Mouse (Mus musculus) gastrocnemius, postnatal 4 days (tissue): ENCODE results near the gene Slc25a27. TPM values are rescaled to one million over a fixed set of nuclear protein-coding genes. Genes with fewer than 3 reads are reported as not detected.

Experiments used
- DNase-seq, 2 experiments: peaks; one replicate each; pipeline ENCODE4 v3.0.0; 2021 to 2022; ENCODE audit warnings: low spot score in 2 of 2, mixed read lengths in 2 of 2
- long read RNA-seq, 2 experiments: library from polyadenylated mRNA; stranded (forward); transcript quantifications; one replicate each; pipeline ENCODE4 v2.0.0; 2021
- total RNA-seq, 2 experiments: library from RNA; stranded (reverse); gene quantifications; 2 replicates each; pipeline ENCODE4 v1.2.3; 2021

The Slc25a27 gene
- 1 to 10 TPM; 4.1 to 6.7 TPM for total RNA-seq
- long read RNA-seq, experiment 1, partial matches to known transcripts: 1 of 4 reads
- long read RNA-seq, experiment 1, other reads (novel, unspliced or antisense): 2 of 4 reads
- long read RNA-seq, experiment 2, partial matches to known transcripts: 2 of 5 reads
- long read RNA-seq, experiment 2, other reads (novel, unspliced or antisense): 1 of 5 reads

- DNase-seq: peak; percentile 36 to 79
These were observed at the start of gene Slc25a27 for GRCm38 (mm10) chr17:43666576-43667289. Slc25a27 (minus strand) TSS chr17:43667214.

- no peak for DNase-seq
These were observed 49.6 kb upstream of the Slc25a27 start for GRCm38 (mm10) chr17:43716601-43717000.

- DNase-seq: no peak
These were observed 47.2 kb upstream of the Slc25a27 start for GRCm38 (mm10) chr17:43714191-43714590.

GRCm38 (mm10) chr17:43711557-43712352, 44.7 kb upstream of the Slc25a27 start:
- DNase-seq: no peak

GRCm38 (mm10) chr17:43707254-43707653, 40.2 kb upstream of the Slc25a27 start:
- peak in 1 of 2 experiments; percentile 45 for DNase-seq

GRCm38 (mm10) chr17:43706749-43707148, 39.7 kb upstream of the Slc25a27 start:
- DNase-seq: no peak

GRCm38 (mm10) chr17:43704216-43704930, 37.4 kb upstream of the Slc25a27 start:
- no peak for DNase-seq

- peak; percentile 30 to 47 for DNase-seq
These were observed 34.0 kb upstream of the Slc25a27 start for GRCm38 (mm10) chr17:43701060-43701459.

- peak; percentile 52 to 72 for DNase-seq
These were observed 32.1 kb upstream of the Slc25a27 start for GRCm38 (mm10) chr17:43698997-43699649.

GRCm38 (mm10) chr17:43689591-43689990, 22.6 kb upstream of the Slc25a27 start:
- DNase-seq: peak in 1 of 2 experiments; percentile 10

- no peak for DNase-seq
These were observed 17.6 kb upstream of the Slc25a27 start for GRCm38 (mm10) chr17:43684638-43685037.

- DNase-seq: no peak
These were observed 17.1 kb upstream of the Slc25a27 start for GRCm38 (mm10) chr17:43684086-43684485.

- DNase-seq: no peak
These were observed 10.3 kb upstream of the Slc25a27 start for GRCm38 (mm10) chr17:43677317-43677716.

GRCm38 (mm10) chr17:43676241-43676640, 9.2 kb upstream of the Slc25a27 start:
- DNase-seq: no peak

GRCm38 (mm10) chr17:43675228-43675627, 8.2 kb upstream of the Slc25a27 start:
- DNase-seq: no peak

- no peak for DNase-seq
These were observed 4.9 kb upstream of the Slc25a27 start for GRCm38 (mm10) chr17:43671907-43672306.

GRCm38 (mm10) chr17:43669145-43669695, 2.2 kb upstream of the Slc25a27 start:
- no peak for DNase-seq

GRCm38 (mm10) chr17:43667290-43667843, 353 bp upstream of the Slc25a27 start, which contains the start of gene Cyp39a1:
Cyp39a1 (plus strand) TSS chr17:43667425.
- DNase-seq: no peak

- no peak for DNase-seq
These were observed 15.5 kb downstream of the Slc25a27 start for GRCm38 (mm10) chr17:43651314-43652046.
